Mouse (Mus musculus) neural tube, embryonic 14.5 days (tissue): ENCODE results near the gene Fnbp4. TPM values are rescaled to one million over a fixed set of nuclear protein-coding genes. Genes with fewer than 3 reads are reported as not detected.
A peak's percentile ranks its signal among the peaks of the same experiment; 100 is the strongest.

Source experiments
- ATAC-seq: fragments of 200-750 bp; cut with Nextera tagmentation; 2 replicates; pipeline ENCODE4 v1.8.0; 2017; ENCODE audit warnings: low read depth, mild to moderate bottlenecking, moderate TSS enrichment, moderate library complexity
- H3K27ac ChIP-seq: fragments of 300-500 bp; sonication (generic); 2 replicates; pipeline ENCODE4 v1.5.1; 2014; ENCODE audit warnings: low read depth, mild to moderate bottlenecking, control low read depth, low read length, moderate library complexity, mixed read lengths
- H3K27me3 ChIP-seq: fragments of 300-500 bp; sonication (generic); 2 replicates; pipeline ENCODE4 v1.6.1; 2014; ENCODE audit warnings: low read length; ENCODE audit not compliant: control insufficient read depth, insufficient read depth
- H3K36me3 ChIP-seq: fragments of 300-500 bp; sonication (generic); 2 replicates; pipeline ENCODE4 v1.6.1; 2014; ENCODE audit warnings: low read length, mixed read lengths; ENCODE audit not compliant: control insufficient read depth, insufficient read depth
- H3K4me1 ChIP-seq: fragments of 300-500 bp; sonication (generic); 2 replicates; pipeline ENCODE4 v1.6.1; 2014; ENCODE audit warnings: low read length; ENCODE audit not compliant: control insufficient read depth, insufficient read depth
- H3K4me2 ChIP-seq: fragments of 300-500 bp; sonication (generic); 2 replicates; pipeline ENCODE4 v1.6.1; 2014; ENCODE audit warnings: mild to moderate bottlenecking, low read depth, low read length, control low read depth
- H3K4me3 ChIP-seq: fragments of 300-500 bp; sonication (generic); 2 replicates; pipeline ENCODE4 v1.5.1; 2014; ENCODE audit warnings: low read depth, low read length, control low read depth, mixed read lengths
- H3K9ac ChIP-seq: fragments of 300-500 bp; sonication (generic); replicated peaks from 2 replicates; pipeline ENCODE4 v1.6.1; 2014; ENCODE audit warnings: low read depth, mild to moderate bottlenecking, control low read depth, low read length, mixed read lengths
- H3K9me3 ChIP-seq: fragments of 300-500 bp; sonication (generic); 2 replicates; pipeline ENCODE4 v1.6.1; 2016; ENCODE audit warnings: low read length; ENCODE audit not compliant: control insufficient read depth
- WGBS: fragments of 180-500 bp; shearing (Covaris S2); extraction: QIAGEN DNeasy Blood & Tissue Kit; methylation state at CpG from one replicate; pipeline ENCODE4 v1.1.7; 2014; 5-methylcytosine and 5-hydroxymethylcytosine counted together
- polyA plus RNA-seq: library from polyadenylated mRNA; unstranded; fragments of >200 nt; fragmentation: Nextera tagmentation; extraction: Ambion mirVana; gene quantifications from 2 replicates; pipeline ENCODE4 v1.2.1, GENCODE M21; 2014

The Fnbp4 gene
- polyA plus RNA-seq = 110 and 128 TPM in 2 replicates

DNA sequence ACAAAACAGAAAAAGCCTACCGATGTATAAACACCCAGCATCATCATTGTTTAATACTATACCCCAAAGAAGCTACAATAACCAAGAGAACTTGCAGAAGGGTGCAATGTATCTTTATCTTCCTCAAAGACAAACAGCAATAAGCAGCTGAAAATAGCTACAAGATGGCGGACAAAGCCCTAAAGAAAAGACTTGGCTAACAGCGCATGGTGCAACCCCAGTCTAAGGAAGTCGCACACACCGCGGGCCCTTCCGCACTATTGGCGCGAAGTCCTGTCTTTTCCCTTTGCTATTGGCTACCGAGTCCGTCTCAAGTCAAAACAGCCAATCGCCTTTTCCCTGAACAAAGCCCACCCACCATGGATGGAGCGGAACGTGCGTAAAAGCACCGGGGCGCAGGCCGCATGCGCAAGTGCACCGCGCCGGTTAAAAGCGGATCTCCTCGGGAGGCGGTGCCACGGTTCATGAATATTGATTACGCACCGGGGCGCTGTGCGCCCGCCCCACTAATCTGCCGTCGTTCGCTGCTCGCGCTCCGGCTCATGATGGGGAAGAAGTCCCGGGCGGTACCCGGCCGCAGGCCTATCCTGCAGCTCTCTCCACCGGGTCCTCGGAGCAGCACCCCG lies at the start of gene Fnbp4:
Gene Fnbp4, plus strand, starts transcription at position 318 of the 626 bp plus-strand sequence.
- Histone ChIP-seq H3K27ac (peak within 1 kb of the TSS; percentile 97), H3K36me3 (no peaks in the 10 kb centered on the region; the same call in 1 of the 2 replicates), H3K9me3 (no peaks in the 10 kb centered on the region), H3K27me3 (no peaks in the 10 kb centered on the region), H3K4me2 (peak within 1 kb of the TSS; percentile 94), H3K4me1 (peaks cover 21% of the 10 kb centered on the region), H3K4me3 (peak within 1 kb of the TSS; percentile 95), H3K9ac (peak within 1 kb of the TSS; percentile 95)
- ATAC-seq = peak; percentile 99
- under 1% methylated on average over 44 of the region's 44 CpGs for WGBS

DNA sequence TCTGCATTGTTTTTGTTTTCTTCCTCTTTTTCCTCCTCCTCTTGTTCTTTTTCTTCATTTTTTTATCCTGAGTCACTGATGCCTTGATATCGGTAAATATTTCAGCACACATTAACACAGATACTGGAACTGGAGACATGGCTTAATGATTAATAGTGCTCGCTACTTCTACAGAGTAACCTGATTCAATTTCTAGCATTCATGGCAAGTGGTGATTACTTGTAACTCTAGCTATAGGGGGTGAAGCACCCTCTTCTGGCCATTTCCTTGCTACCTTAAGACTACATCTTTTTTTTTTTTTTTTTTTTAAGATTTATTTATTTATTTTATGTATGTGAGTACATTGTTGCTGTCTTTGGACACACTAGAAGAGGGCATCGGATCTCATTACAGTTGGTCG lies 44.2 kb upstream of the Fnbp4 start:
- Histone ChIP-seq H3K27ac (no peak overlapping the region), H3K9me3 (no peaks in the 10 kb centered on the region), H3K4me1 (no peaks in the 10 kb centered on the region), H3K27me3 (no peaks in the 10 kb centered on the region), H3K4me2 (no peak overlapping the region), H3K9ac (no peak overlapping the region), H3K4me3 (no peak overlapping the region), H3K36me3 (peaks cover 65% of the 10 kb centered on the region)
- ATAC-seq = no peak
- 93% methylated on average over 4 of the region's 4 CpGs for WGBS

DNA sequence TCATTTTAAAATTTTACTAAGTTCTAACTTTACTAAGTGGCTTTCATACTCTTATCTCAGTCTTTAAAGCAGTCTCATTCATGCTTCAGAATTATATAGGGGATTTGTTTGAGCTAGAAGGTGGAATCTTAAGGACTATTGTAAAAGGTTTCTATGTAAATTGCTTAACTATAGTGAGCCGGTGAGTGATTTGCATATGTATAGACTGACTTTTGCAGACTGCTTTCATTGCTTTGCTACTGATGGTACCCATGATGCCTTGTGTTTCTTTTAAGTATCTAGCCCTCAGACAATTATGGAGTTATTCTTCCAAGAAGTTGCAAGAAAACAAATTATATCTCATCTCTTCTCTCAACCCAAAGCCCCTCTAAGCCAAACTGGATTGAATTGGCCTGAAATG lies 36.6 kb upstream of the Fnbp4 start:
- WGBS = 18% methylated on average over 1 of the region's 1 CpGs
- Histone ChIP-seq H3K9me3 (no peaks in the 10 kb centered on the region), H3K27me3 (no peaks in the 10 kb centered on the region), H3K27ac (no peak overlapping the region), H3K4me3 (no peak overlapping the region), H3K36me3 (peaks cover 75% of the 10 kb centered on the region), H3K4me1 (no peaks in the 10 kb centered on the region), H3K4me2 (no peak overlapping the region), H3K9ac (no peak overlapping the region)
- no peak for ATAC-seq

DNA sequence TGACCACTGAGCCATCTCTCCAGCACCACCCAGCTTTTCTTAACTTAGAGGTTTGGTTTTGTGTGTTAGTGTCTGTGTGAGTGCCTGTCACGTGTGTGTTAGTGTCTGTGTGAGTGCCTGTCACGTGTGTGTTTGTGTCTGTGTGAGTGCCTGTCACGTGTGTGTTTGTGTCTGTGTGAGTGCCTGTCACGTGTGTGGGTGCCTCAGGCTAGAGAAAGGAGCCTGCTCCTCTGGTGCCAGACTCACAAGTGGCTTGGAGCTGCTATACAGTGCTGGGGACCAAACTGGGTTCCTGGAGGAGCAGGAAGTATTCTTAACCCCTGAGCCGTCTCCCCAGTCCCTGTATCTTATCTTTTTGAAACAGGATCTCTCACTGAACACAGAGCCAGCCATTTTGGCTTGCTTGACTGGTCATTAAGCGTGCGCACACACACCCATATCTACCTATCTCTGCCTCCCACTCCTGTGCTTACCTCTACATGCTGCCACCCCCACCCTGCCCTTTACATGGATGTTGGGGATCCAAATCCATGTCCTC lies 29.5 kb upstream of the Fnbp4 start:
- H3K27ac ChIP-seq = no peak overlapping the region
- H3K27me3 ChIP-seq = no peaks in the 10 kb centered on the region
- no peak overlapping the region for H3K4me2 ChIP-seq
- no peak overlapping the region for H3K9ac ChIP-seq
- no peak for ATAC-seq
- peaks cover 61% of the 10 kb centered on the region for H3K36me3 ChIP-seq
- WGBS = 97% methylated on average over 7 of the region's 7 CpGs
- no peak overlapping the region for H3K4me3 ChIP-seq
- no peaks in the 10 kb centered on the region for H3K9me3 ChIP-seq
- H3K4me1 ChIP-seq = no peaks in the 10 kb centered on the region

DNA sequence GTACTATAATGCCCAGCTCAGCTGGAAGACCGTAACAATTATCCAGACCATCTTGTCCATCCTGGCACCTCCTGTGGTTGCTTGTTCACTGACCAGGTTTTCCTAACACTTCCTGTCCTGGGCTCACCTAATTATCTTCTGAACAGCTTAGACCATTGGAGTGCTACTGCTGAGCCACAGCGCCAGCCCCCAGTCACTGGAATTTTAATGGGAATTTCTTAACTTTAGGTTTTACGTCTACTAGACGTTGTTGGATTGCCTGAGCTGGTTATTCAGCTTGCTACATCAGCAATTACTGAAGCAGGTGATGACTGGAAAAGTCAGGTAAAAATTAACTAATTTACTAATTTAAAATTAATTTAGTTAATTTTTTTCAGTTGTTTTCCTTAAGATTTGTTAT lies 27.8 kb upstream of the Fnbp4 start:
- Histone ChIP-seq H3K27ac (no peak overlapping the region), H3K9me3 (no peaks in the 10 kb centered on the region), H3K9ac (no peak overlapping the region), H3K4me2 (no peak overlapping the region), H3K4me1 (no peaks in the 10 kb centered on the region), H3K4me3 (no peak overlapping the region), H3K36me3 (peaks cover 57% of the 10 kb centered on the region), H3K27me3 (no peaks in the 10 kb centered on the region)
- WGBS = 89% methylated on average over 4 of the region's 4 CpGs
- no peak for ATAC-seq

DNA sequence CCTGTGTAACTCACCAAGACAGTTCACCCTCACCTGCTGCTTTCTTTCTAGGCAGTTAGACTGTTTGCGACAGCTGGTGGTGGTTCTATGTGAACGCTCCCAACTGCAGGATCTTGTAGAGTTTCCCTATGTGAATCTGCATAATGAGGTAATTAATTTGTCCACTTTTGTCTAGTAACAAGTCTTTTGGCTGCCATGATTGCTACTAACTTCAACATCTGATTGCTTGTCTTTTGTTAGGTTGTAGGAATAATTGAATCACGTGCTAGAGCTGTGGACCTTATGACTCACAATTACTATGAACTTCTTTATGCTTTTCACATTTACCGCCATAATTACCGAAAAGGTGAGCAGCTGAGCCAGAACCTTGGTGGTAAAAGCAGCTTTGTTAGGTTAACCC lies 27.2 kb upstream of the Fnbp4 start:
- Histone ChIP-seq H3K4me2 (no peak overlapping the region), H3K4me3 (no peak overlapping the region), H3K27ac (no peak overlapping the region), H3K36me3 (peaks cover 56% of the 10 kb centered on the region), H3K4me1 (no peaks in the 10 kb centered on the region), H3K27me3 (no peaks in the 10 kb centered on the region), H3K9me3 (no peaks in the 10 kb centered on the region), H3K9ac (no peak overlapping the region)
- ATAC-seq = no peak
- WGBS = 75% methylated on average over 5 of the region's 5 CpGs

DNA sequence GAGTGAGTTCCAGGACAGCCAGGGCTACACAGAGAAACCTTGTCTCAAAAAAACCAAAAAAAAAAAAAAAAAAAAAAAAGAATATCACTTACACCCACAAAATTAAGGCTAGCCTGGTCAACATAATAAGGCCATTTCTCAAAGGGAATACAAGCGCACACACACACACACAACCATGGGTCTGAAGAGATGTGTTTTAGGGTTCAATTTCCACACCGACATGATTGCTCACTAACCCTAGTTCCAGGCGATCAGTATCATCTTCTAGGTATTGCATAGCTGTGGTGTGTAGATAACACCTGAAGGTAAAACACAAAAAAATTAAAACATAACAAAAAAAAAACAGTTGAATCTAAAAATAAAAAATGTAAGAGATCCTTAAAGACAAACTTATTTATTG lies 18.4 kb upstream of the Fnbp4 start:
- no peak overlapping the region for H3K27ac ChIP-seq
- no peak overlapping the region for H3K4me2 ChIP-seq
- H3K36me3 ChIP-seq = peaks cover 53% of the 10 kb centered on the region
- no peaks in the 10 kb centered on the region for H3K9me3 ChIP-seq
- no peaks in the 10 kb centered on the region for H3K4me1 ChIP-seq
- H3K9ac ChIP-seq = no peak overlapping the region
- ATAC-seq = no peak
- H3K27me3 ChIP-seq = no peaks in the 10 kb centered on the region
- WGBS = 97% methylated on average over 3 of the region's 3 CpGs
- H3K4me3 ChIP-seq = no peak overlapping the region

DNA sequence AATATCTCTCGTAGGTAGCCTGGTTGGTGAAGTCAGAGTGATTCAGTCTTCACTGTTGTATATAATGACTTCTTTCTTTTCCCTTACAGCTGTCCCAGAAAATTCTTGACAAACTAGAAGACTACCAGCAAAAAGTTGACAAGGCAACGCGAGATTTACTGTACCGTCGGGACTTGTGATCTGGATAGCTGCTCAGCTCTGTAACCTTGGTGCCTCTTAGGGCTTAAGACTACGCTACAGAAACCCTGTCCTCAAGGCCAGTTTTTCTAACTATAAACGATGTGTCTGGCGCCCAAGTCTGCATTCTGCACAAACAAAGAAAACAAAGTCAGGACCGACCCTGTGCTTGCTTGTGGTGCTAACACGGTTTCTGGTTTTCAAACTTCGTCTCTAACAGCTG lies 9.8 kb upstream of the Fnbp4 start:
- Histone ChIP-seq H3K9ac (no peak overlapping the region), H3K27me3 (no peaks in the 10 kb centered on the region), H3K4me2 (no peak overlapping the region), H3K4me3 (no peak overlapping the region), H3K9me3 (no peaks in the 10 kb centered on the region), H3K27ac (no peak overlapping the region), H3K4me1 (no peaks in the 10 kb centered on the region), H3K36me3 (peaks cover 57% of the 10 kb centered on the region)
- ATAC-seq = no peak
- 94% methylated on average over 11 of the region's 11 CpGs for WGBS

DNA sequence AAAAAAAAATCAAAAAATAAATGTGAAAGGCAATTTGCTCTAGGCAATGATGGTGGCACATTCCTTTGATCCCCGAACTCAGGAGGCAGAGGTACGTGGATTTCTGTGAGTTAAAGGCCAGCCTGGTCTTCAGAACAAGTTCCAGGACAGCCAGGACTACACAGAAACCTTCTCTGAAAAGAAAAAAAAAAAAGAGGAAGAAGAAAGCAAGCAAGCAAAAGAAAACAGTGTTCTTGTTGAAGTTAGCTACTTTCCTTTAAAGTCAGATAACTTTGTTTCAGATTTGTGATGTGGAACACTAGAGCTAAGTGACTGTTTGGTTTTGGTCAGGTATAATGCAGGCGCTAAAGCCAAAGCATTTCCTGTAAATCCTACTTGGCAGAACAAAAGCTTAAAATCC lies 6.4 kb upstream of the Fnbp4 start:
- 92% methylated on average over 3 of the region's 3 CpGs for WGBS
- ATAC-seq = no peak
- Histone ChIP-seq H3K36me3 (peaks cover 27% of the 10 kb centered on the region), H3K4me2 (no peak overlapping the region), H3K27me3 (no peaks in the 10 kb centered on the region), H3K9me3 (no peaks in the 10 kb centered on the region), H3K4me1 (no peaks in the 10 kb centered on the region), H3K4me3 (no peak overlapping the region), H3K27ac (no peak overlapping the region), H3K9ac (no peak overlapping the region)
